Mouse (Mus musculus): Measurements from ENCODE around the gene Gm15128. TPM values are rescaled to one million over a fixed set of nuclear protein-coding genes. Genes with fewer than 3 reads are reported as not detected.

The Gm15128 gene
- polyA plus RNA-seq (2017; shearing (Covaris generic)): under 1 TPM in 1 of 2 experiments, not detected in 1; 0.22 TPM

DNA sequence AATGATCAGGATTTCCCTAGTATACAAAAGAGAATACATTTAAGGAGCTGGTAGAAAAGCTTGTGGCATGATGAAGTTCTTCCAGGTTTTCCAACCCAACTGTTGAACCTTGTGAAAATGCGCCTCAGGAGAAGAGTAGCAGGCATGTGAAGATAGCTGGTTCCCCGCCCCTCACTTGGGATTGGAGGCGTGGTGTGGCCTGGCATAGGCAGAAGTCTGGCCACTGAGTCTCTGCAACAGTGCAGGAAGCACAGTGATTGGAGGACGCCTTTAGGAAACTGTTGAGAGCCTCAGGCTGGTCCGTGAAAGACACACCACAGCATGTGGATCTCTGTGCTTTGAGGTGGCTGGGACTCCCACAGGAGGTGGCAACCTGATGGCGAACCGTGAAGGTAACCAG lies at the start of gene Gm15128:
Gm15128 (plus strand) TSS at position 301 of the 400 bp plus-strand sequence.

Other genes starting within 250 kb of the Gm15128 start
- gene Lrch2, start 211.9 kb upstream of the Gm15128 start, polyA plus RNA-seq (2017; shearing (Covaris generic)): not detected
- gene Gm15080, start 227.0 kb downstream of the Gm15128 start, polyA plus RNA-seq (2017; shearing (Covaris generic)): not detected

All from inflammation-experienced regulatory T-cells (primary cell).